Mouse (Mus musculus) retina, embryonic 14.5 days (tissue): ENCODE results near the gene Fcna.

Experiments used
- DNase-seq: peaks from one replicate; pipeline ENCODE4 v3.0.0-alpha.2; 2015; ENCODE audit warnings: low spot score

Gene Fcna

GRCm38 (mm10) chr2:25627811-25628210 is at the start of gene Fcna:
TSS of gene Fcna (minus strand) at chr2:25628030.
- no peak for DNase-seq

DNA sequence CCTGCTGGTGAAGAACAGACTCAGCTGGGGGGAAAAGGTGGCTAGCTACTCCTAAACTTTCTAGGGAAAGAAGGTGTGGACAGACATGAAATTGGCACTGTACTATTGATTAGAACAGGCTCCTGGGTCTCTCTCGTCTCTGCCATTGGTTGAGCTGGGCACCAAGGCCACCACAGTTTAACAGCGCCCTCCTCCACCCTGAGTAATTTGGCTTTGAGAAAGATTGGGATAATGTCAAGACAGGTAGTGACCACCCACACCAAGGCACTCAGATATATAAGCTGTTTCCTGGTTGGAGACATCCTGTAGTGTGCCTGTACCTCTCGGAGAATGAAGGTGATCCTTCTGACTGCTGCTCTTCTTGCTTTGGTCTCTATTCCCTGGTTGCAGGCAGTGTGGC is 48.7 kb upstream of the Fcna start, which contains the start of gene Lcn6:
TSS of gene Lcn6 (plus strand) at position 301 of the 400 bp plus-strand sequence.
- DNase-seq = no peak

GRCm38 (mm10) chr2:25666516-25666915 is 38.7 kb upstream of the Fcna start:
- no peak for DNase-seq

- DNase-seq = no peak
Observed at GRCm38 (mm10) chr2:25664125-25664524, 36.3 kb upstream of the Fcna start.

GRCm38 (mm10) chr2:25663511-25663910 is 35.7 kb upstream of the Fcna start:
- peak; percentile 59 for DNase-seq

GRCm38 (mm10) chr2:25661245-25661970 is 33.6 kb upstream of the Fcna start:
- DNase-seq = no peak

GRCm38 (mm10) chr2:25660279-25660678 is 32.4 kb upstream of the Fcna start:
- DNase-seq = no peak

DNA sequence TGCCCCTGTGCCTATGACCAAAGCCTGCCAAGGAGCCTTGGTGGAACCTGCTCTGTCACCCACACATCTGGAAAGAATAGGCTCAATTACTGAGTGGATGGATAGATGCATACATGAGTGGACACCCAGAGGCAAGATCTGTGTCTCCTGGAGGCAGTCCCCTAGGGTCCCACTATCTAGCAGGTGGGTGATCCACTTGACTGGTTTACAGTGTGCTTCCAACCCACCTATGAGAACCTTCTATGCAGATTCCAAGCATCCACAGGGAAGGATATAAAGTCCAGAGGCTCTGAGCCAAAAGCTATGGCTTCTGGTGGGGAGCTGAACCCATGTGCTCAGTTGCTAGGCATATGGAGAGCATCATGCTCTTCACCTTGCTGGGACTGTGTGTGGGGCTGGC is 29.8 kb upstream of the Fcna start, which contains the start of gene Lcn5:
TSS of gene Lcn5 (plus strand) at position 301 of the 400 bp plus-strand sequence.
- no peak for DNase-seq

DNA sequence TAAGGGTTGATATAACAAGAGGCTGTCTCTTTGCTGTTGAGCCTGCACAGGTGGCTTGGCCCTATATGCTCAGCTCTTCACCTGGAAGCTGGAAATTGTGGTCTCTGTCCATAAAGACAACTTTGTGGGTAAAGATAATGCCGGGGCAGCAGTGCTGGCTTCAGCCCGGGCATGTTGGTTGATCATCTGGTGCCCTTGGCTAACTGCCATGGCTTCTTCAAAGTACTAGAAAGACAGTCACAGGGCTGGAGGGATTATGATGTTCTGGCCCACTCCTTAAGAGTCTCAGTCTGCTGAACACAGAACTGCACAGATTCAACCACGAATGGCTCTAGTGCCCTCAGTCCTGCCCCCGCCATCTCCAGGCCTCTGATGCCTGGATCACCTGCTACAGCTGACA is 29.4 kb upstream of the Fcna start:
- DNase-seq = no peak

DNA sequence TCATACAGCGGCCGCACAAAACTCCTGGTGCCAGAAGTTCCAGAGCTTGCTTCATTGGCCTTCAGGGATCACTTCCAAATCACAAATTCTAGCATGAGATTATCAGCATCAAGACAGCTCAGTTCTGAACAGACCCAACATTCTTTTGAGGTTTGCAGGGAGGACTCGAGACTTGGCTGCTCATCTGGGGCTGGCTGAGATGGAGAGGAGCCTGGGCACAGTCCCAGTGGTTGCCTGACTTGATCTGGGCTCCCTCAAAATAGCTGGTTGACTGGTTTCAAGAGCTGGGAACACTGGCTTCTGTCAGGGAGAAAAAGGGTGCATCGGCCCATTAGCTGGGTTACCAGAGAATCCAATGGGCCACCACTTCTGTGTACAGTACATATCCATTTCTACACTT is 28.9 kb upstream of the Fcna start:
- DNase-seq = no peak

DNA sequence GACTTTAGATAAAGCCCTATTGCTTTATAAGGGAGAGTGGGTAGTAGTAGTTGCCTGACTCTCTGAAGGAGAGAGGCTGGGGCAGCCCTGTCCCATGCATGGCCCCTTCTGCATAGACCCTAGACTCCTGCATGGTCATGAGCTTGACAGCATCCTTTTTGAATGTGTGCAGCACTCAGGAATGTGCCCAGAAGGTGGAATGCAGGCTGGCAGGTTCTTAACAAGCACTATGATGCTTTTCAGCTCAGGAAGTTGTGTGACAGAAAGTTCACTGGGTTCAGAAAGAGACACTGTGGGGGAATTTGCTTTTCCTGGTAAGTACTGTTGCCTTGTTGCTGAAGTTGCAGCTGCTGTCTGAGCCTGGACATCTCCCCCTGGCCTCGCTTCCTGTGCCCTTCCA is 26.7 kb upstream of the Fcna start:
- no peak for DNase-seq

DNA sequence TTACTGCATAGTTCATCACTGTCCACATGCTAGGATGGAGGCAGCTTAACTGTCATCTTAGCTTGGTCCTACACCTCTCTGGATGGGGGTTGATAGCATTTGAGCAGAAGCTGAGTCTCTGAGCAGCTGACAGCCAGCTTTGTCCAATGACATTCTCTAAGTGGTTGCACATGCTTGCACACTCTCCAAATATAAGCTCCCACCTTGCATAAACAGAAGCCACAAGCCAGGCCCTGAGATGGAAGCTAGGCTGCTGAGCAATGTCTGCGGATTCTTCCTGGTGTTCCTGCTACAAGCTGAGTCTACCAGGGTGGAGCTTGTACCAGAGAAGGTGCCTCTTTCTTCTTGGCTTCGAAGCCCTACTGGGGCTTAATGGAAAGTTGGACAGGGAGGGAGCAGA is 25.1 kb upstream of the Fcna start, which contains the start of gene Lcn8:
TSS of gene Lcn8 (plus strand) at position 219 of the 400 bp plus-strand sequence.
- no peak for DNase-seq

GRCm38 (mm10) chr2:25639890-25640289 is 12.1 kb upstream of the Fcna start:
- DNase-seq = peak; percentile 70

GRCm38 (mm10) chr2:25634046-25634445 is 6.2 kb upstream of the Fcna start:
- no peak for DNase-seq

GRCm38 (mm10) chr2:25633616-25634015 is 5.8 kb upstream of the Fcna start:
- DNase-seq = no peak

GRCm38 (mm10) chr2:25628738-25629137 is 908 bp upstream of the Fcna start:
- no peak for DNase-seq

DNA sequence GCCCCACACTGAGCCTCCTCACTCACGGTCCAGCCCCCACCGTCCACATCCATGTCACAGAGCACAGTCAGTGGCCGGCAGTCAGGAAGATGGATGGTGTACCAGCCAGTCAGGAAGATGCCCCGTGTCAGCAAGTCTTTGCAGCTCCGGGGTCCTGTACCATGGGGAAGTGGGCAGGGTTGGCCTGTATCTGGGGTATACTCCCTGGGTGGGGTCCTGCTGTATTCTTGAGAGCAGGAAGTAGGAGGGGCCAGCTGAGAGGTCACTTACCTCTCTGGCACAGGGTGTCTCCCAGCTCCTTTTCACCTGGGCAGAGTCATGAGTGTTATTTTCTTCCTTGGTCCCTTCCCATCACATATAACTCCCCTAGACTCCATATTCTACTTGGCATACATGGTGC is 1.8 kb downstream of the Fcna start:
- no peak for DNase-seq

DNA sequence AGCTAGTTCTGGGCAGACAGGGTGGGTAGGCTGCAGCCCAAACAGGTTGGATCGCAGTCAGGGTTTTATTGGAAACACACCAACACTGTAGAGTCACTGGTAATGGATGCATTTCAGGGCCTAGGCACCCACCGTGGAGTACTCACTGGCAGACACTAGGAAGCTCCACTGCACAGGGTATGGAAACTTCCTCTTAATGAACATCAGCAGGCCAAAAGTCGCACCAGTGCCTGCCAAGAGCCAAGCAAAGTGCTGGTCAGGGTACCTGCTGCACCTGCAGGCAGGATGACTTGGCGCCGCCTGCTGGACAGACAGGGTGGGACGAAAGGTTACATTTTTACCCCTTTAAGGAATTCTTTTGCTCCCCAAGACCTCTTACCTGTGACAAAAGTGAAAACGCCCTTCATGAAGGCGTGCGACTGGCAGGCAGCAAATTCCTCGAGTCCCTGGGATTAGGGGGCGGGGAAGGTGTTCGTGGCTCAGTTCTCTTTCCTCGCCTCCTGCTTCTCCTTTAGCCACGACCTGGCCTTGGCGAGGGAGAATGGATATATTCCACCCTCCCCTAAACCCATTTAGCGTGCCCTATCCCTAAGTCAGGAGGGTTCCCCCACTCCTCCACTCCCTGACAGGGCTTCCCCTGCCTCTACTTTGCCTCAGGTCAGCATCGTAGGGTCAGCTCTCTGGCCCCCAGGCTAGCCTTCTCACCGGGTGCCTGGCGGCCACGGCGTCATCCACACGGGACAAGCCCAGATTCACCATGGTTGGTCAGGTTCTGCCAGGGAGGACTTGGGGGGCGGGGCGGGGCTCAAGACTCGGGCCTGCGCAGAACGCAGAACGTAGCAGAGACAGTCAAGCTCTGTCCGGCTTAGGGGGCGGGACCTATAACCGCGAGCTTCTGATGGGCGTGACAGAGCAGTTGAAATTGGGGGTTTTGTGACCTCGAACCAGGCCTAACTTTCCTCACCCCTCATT is 6.3 kb downstream of the Fcna start, which contains the start of gene Tmem141:
TSS of gene Tmem141 (minus strand) at position 777 of the 972 bp plus-strand sequence.
- peak; percentile 83 for DNase-seq

- DNase-seq = no peak
Observed at GRCm38 (mm10) chr2:25620852-25621228, 7.0 kb downstream of the Fcna start.

DNA sequence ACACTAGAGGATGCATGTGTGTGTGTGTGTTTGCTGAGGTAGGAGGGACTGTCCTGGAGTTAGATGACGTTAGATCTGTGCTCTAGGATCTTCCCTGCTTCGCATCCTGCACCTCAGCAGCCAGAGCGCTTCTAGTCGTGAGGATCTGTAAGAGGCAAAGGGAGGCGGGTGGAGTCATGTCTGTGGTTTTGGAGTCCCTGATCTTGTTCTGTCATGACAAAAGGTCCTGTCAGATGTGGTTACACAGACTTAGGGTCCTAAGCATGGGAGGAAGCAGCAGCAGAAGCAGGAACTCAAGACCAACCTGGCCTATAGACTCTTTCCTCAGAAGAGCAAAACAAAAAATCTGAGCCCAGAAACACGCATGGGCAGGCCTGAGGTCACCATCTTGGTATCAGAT is 7.4 kb downstream of the Fcna start:
- no peak for DNase-seq

- DNase-seq = no peak
Observed at GRCm38 (mm10) chr2:25617578-25617977, 10.3 kb downstream of the Fcna start, which contains the start of gene Ccdc183. TSS of gene Ccdc183 (minus strand) at chr2:25617678.

GRCm38 (mm10) chr2:25616398-25616797 is 11.4 kb downstream of the Fcna start:
- DNase-seq = no peak

DNA sequence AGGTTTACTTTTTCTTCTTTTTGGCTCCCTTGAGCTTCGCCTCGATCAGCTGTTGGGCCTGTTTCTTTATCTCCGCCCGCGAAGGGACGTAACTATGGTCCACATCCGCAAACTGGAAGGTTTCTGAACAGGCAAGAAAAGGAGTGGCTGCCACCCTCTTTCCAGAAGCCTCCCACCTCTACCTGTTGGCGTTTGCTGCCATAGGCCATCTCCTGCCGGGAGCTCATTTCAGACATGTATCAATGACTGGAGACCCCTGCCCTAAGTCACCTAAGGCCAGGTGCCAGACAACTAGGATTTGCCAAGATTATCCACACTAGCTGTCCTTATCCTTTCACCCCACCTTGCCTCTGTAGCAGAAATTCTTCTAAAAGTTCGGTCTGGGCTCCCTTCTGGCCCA is 19.2 kb downstream of the Fcna start:
- DNase-seq = no peak
